Mouse (Mus musculus) CH12.LX (cell line): ENCODE data around the gene Hnrnpa2b1. TPM values are rescaled to one million over a fixed set of nuclear protein-coding genes. Genes with fewer than 3 reads are reported as not detected.

Source experiments
- DNase-seq: peaks from one replicate; pipeline ENCODE4 v3.0.0-alpha.2; 2013; ENCODE audit errors: extremely low read depth
- H3K27ac ChIP-seq: 2 replicates; pipeline ENCODE4 v1.5.1; 2012; ENCODE audit warnings: low read depth, mild to moderate bottlenecking, control low read depth, moderate library complexity; ENCODE audit not compliant: insufficient read depth
- H3K27me3 ChIP-seq: replicated peaks from 2 replicates; pipeline ENCODE3; 2012; ENCODE audit warnings: inconsistent platforms
- H3K36me3 ChIP-seq, 2 experiments: replicated peaks in 1 of 2; 2 replicates each; pipeline versions ENCODE3 to v1.6.1; 2012; ENCODE audit warnings: inconsistent platforms in 1 of 2, low read length in 1 of 2, mild to moderate bottlenecking in 1 of 2, mixed read lengths in 1 of 2, moderate library complexity in 1 of 2; ENCODE audit not compliant: control insufficient read depth in 1 of 2, insufficient read depth in 1 of 2
- H3K4me1 ChIP-seq, 2 experiments: 2 replicates each; pipeline ENCODE4 v1.6.1; 2012; ENCODE audit warnings: inconsistent platforms in 1 of 2, moderate library complexity in 1 of 2; ENCODE audit not compliant: insufficient read depth in 2 of 2, control insufficient read depth in 1 of 2
- H3K4me2 ChIP-seq: 2 replicates; pipeline ENCODE4 v1.6.1; 2012; ENCODE audit warnings: low read depth, mild to moderate bottlenecking, control low read depth; ENCODE audit not compliant: poor library complexity, insufficient read depth, severe bottlenecking
- H3K4me3 ChIP-seq, 3 experiments: fragments of 150-350 bp in 1 of 3; sonication (generic) in 1 of 3; replicated peaks in 1 of 3; 2 replicates each; pipeline versions ENCODE3 to v1.5.1; 2011 to 2012; ENCODE audit warnings: low read depth in 2 of 3, low read length in 2 of 3, mild to moderate bottlenecking in 2 of 3, moderate library complexity in 2 of 3, control low read depth in 1 of 3, improper control_type of control experiment in 1 of 3, inconsistent platforms in 1 of 3, mixed read lengths in 1 of 3; ENCODE audit not compliant: poor library complexity in 1 of 3
- H3K79me2 ChIP-seq: replicated peaks from 2 replicates; pipeline ENCODE4 v1.6.1; 2012; ENCODE audit warnings: mild to moderate bottlenecking, moderate library complexity; ENCODE audit not compliant: control insufficient read depth, poor library complexity, insufficient read depth, severe bottlenecking; ENCODE audit errors: extremely low read depth
- H3K9ac ChIP-seq: 2 replicates; pipeline ENCODE4 v1.6.1; 2012; ENCODE audit warnings: low read depth, mild to moderate bottlenecking, control low read depth, moderate library complexity; ENCODE audit not compliant: insufficient read depth
- H3K9me3 ChIP-seq: replicated peaks from 2 replicates; pipeline ENCODE3; 2012; ENCODE audit warnings: low read length, inconsistent platforms, mixed read lengths
- CHD1 ChIP-seq: IDR thresholded peaks from 2 replicates; pipeline ENCODE4 v1.6.1; 2012; ENCODE audit warnings: low read depth, low read length, improper control_type of control experiment, inconsistent platforms
- ELF1 ChIP-seq: IDR thresholded peaks from 2 replicates; pipeline ENCODE4 v1.6.1; 2014; ENCODE audit warnings: low read depth, mild to moderate bottlenecking, inconsistent platforms, low read length, improper control_type of control experiment
- EP300 ChIP-seq: IDR thresholded peaks from 2 replicates; pipeline ENCODE4 v1.6.1; 2011; ENCODE audit warnings: low read length, improper control_type of control experiment
- GABPA ChIP-seq: IDR thresholded peaks from 2 replicates; pipeline ENCODE4 v1.6.1; 2012; ENCODE audit warnings: low read depth, low read length, improper control_type of control experiment, inconsistent platforms; ENCODE audit not compliant: insufficient replicate concordance
- IRF4 ChIP-seq: IDR thresholded peaks from 2 replicates; pipeline ENCODE4 v1.6.1; 2014; ENCODE audit warnings: low read depth, mild to moderate bottlenecking, inconsistent platforms, low read length, improper control_type of control experiment
- JUN ChIP-seq: IDR thresholded peaks from 2 replicates; pipeline ENCODE4 v1.6.1; 2011; ENCODE audit warnings: low read depth, mild to moderate bottlenecking, low read length, improper control_type of control experiment, moderate library complexity; ENCODE audit not compliant: insufficient read depth
- JUND ChIP-seq: conservative IDR thresholded peaks from 2 replicates; pipeline ENCODE4 v1.6.1; 2011; ENCODE audit warnings: low read depth, low read length, improper control_type of control experiment
- KAT2A ChIP-seq: IDR thresholded peaks from 2 replicates; pipeline ENCODE4 v1.6.1; 2012; ENCODE audit warnings: low read length, improper control_type of control experiment, inconsistent platforms; ENCODE audit not compliant: insufficient replicate concordance
- MAX ChIP-seq: IDR thresholded peaks from 2 replicates; pipeline ENCODE4 v1.6.1; 2011; ENCODE audit warnings: low read length, improper control_type of control experiment
- MAZ ChIP-seq: IDR thresholded peaks from 2 replicates; pipeline ENCODE4 v1.6.1; 2012; ENCODE audit warnings: low read depth, mild to moderate bottlenecking, inconsistent platforms, low read length, improper control_type of control experiment, moderate library complexity
- MEF2A ChIP-seq: IDR thresholded peaks from 2 replicates; pipeline ENCODE4 v1.6.1; 2014; ENCODE audit warnings: low read depth, mild to moderate bottlenecking, inconsistent platforms, low read length, improper control_type of control experiment, borderline replicate concordance
- PAX5 ChIP-seq: IDR thresholded peaks from 2 replicates; pipeline ENCODE4 v1.6.1; 2012; ENCODE audit warnings: low read length, inconsistent platforms, mixed read lengths
- POLR2A ChIP-seq: IDR thresholded peaks from 2 replicates; pipeline ENCODE4 v1.6.1; 2011; ENCODE audit warnings: low read depth, mild to moderate bottlenecking, improper control_type of control experiment, low read length
- POLR2AphosphoS2 ChIP-seq: IDR thresholded peaks from 2 replicates; pipeline ENCODE4 v1.6.1; 2011; ENCODE audit warnings: low read depth, low read length, improper control_type of control experiment
- RAD21 ChIP-seq: IDR thresholded peaks from 2 replicates; pipeline ENCODE4 v1.6.1; 2011; ENCODE audit warnings: low read depth, mild to moderate bottlenecking, low read length, improper control_type of control experiment, moderate library complexity
- RCOR1 ChIP-seq: conservative IDR thresholded peaks from 2 replicates; pipeline ENCODE4 v1.6.1; 2012; ENCODE audit warnings: low read depth, mild to moderate bottlenecking, inconsistent platforms, low read length, improper control_type of control experiment
- SIN3A ChIP-seq: IDR thresholded peaks from 2 replicates; pipeline ENCODE4 v1.6.1; 2012; ENCODE audit warnings: low read length, improper control_type of control experiment, inconsistent platforms
- SMC3 ChIP-seq: IDR thresholded peaks from 2 replicates; pipeline ENCODE4 v1.6.1; 2011; ENCODE audit warnings: low read depth, low read length, improper control_type of control experiment
- TBP ChIP-seq: conservative IDR thresholded peaks from 2 replicates; pipeline ENCODE4 v1.6.1; 2011; ENCODE audit warnings: low read depth, low read length, improper control_type of control experiment
- TCF12 ChIP-seq: IDR thresholded peaks from 2 replicates; pipeline ENCODE4 v1.6.1; 2014; ENCODE audit warnings: low read depth, mild to moderate bottlenecking, inconsistent platforms, low read length, improper control_type of control experiment
- UBTF ChIP-seq: IDR thresholded peaks from 2 replicates; pipeline ENCODE4 v1.6.1; 2012; ENCODE audit warnings: low read depth, mild to moderate bottlenecking, inconsistent platforms, low read length, improper control_type of control experiment, moderate library complexity
- ZC3H11A ChIP-seq: IDR thresholded peaks from 2 replicates; pipeline ENCODE4 v1.6.1; 2012; ENCODE audit warnings: low read depth, mild to moderate bottlenecking, inconsistent platforms, low read length, improper control_type of control experiment
- ZKSCAN1 ChIP-seq: IDR thresholded peaks from 2 replicates; pipeline ENCODE4 v1.6.1; 2012; ENCODE audit warnings: low read depth, inconsistent platforms, low read length, improper control_type of control experiment, borderline replicate concordance
- dilution Hi-C: fragments of 300-500 bp; cut with MboI; formaldehyde crosslinking; loops from 2 replicates; pipeline ENCODE4 v1.14.3; 2020; ENCODE audit warnings: low sequenced_read_pairs; ENCODE audit not compliant: extremely low pct_unique_long_range_greater_than_20kb, extremely low pct_ligation_motif_present
- in situ Hi-C: fragments of 300-500 bp; cut with MboI; formaldehyde crosslinking; loops from 3 replicates; pipeline ENCODE4 v1.14.3; 2019; ENCODE audit warnings: low sequenced_read_pairs, low pct_ligation_motif_present, low pct_unique_long_range_greater_than_20kb, mixed read lengths
- polyA plus RNA-seq: library from polyadenylated mRNA; unstranded; fragments of >175 nt; gene quantifications from 2 replicates; pipeline ENCODE4 v1.2.1, GENCODE M21; 2012; ENCODE audit warnings: low read depth; ENCODE audit not compliant: insufficient read length
- total RNA-seq, 2 experiments: library from RNA; depleted of rRNA; stranded (reverse); fragments of 300-350 nt in 1 of 2; fragments of >200 nt in 1 of 2; gene quantifications; 2 replicates each; pipeline ENCODE4 v1.2.3; 2012 to 2014

The Hnrnpa2b1 gene
- total and polyA plus RNA-seq, 3 experiments: 500 to 1,854 (median 710) TPM

GRCm38 (mm10) chr6:51432535-51433397, 36.9 kb downstream of the Hnrnpa2b1 start, which contains the start of gene Nfe2l3:
Gene Nfe2l3 (plus strand): TSS chr6:51432670.
- H3K9me3 ChIP-seq: no peaks in the 10 kb centered on the region
- no peak for TF ChIP-seq JUND
- no peak for TF ChIP-seq MAX
- TF ChIP-seq CHD1: no peak
- TF ChIP-seq POLR2AphosphoS2: no peak
- TF ChIP-seq RCOR1: no peak
- no peak for TF ChIP-seq IRF4
- peaks cover 36% of the 10 kb centered on the region for H3K27me3 ChIP-seq
- in situ Hi-C loops: loop anchor here (10.0 kb wide), 1 partner anchor 48 kb away; no protein-coding TSS in a partner anchor
- peak; percentile 69 for DNase-seq
- no peaks in the 10 kb centered on the region for H3K36me3 ChIP-seq
- H3K79me2 ChIP-seq: no peaks in the 10 kb centered on the region
- no peak within 1 kb of the TSS for H3K27ac ChIP-seq
- dilution Hi-C loops: no loop called here
- H3K4me3 ChIP-seq: peak within 1 kb of the TSS in 1 of 3 experiments; percentile 41
- H3K9ac ChIP-seq: no peak within 1 kb of the TSS
- peak within 1 kb of the TSS; percentile 62 for H3K4me2 ChIP-seq
- H3K4me1 ChIP-seq: peaks cover 8 to 9% of the 10 kb centered on the region in 2 experiments; a peak in 3 of 4 replicates

DNA sequence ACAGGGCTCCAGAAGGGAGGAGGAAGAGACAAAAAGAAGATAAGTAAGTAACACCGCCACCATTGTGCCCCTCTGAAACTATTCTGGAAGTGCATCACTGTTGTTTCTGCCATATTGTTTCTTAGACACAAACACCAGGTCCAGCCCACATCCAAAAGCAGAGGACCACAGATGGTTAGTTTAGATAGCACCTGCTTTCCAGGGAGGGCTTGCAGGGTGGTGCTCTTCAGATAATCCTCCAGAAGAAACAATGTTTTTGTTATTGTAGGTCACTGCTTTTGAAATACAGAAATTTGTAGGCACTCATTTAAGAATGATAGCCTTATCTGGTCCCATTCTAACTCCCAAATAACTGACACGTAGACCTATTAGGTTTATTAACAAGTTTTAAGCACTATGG, 45.2 kb downstream of the Hnrnpa2b1 start:
- peaks cover 2% of the 10 kb centered on the region for H3K27me3 ChIP-seq
- peaks cover 0 to 5% of the 10 kb centered on the region in 2 experiments; a peak in 1 of 4 replicates for H3K4me1 ChIP-seq
- peaks cover 6% of the 10 kb centered on the region for H3K9me3 ChIP-seq
- no peaks in the 10 kb centered on the region for H3K79me2 ChIP-seq
- H3K4me3 ChIP-seq: no peak overlapping the region
- H3K36me3 ChIP-seq: no peaks in the 10 kb centered on the region
- no peak overlapping the region for H3K27ac ChIP-seq
- dilution Hi-C loops: no loop called here
- H3K4me2 ChIP-seq: no peak overlapping the region
- in situ Hi-C loops: no loop called here
- DNase-seq: no peak
- H3K9ac ChIP-seq: no peak overlapping the region
- TF ChIP-seq ZC3H11A (no peak), TBP (no peak), POLR2A (no peak), GABPA (no peak), RAD21 (no peak), RCOR1 (no peak), SIN3A (no peak), PAX5 (no peak), JUND (no peak), UBTF (no peak), ELF1 (no peak), IRF4 (no peak), JUN (no peak), ZKSCAN1 (no peak), TCF12 (no peak), MEF2A (no peak), MAZ (no peak), EP300 (no peak), SMC3 (no peak), KAT2A (no peak)
